Mouse (Mus musculus) liver, embryonic 11.5 days (tissue): ENCODE data around the gene Iscu. TPM values are rescaled to one million over a fixed set of nuclear protein-coding genes. Genes with fewer than 3 reads are reported as not detected.

Experiments
- ATAC-seq: fragments of 200-750 bp; cut with Nextera tagmentation; replicated peaks from 2 replicates; pipeline ENCODE4 v1.8.0; 2017; ENCODE audit warnings: moderate number of reproducible peaks, mild to moderate bottlenecking, moderate TSS enrichment, moderate library complexity; ENCODE audit not compliant: low FRiP score
- DNase-seq: peaks from one replicate; pipeline ENCODE4 v3.0.0-alpha.2; 2017; ENCODE audit warnings: low spot score
- H3K27ac ChIP-seq: fragments of 300-500 bp; sonication (generic); 2 replicates; pipeline ENCODE4 v1.5.1; 2014; ENCODE audit warnings: mild to moderate bottlenecking, low read depth, low read length, control low read depth
- H3K27me3 ChIP-seq: fragments of 300-500 bp; sonication (generic); replicated peaks from 2 replicates; pipeline ENCODE4 v1.6.1; 2014; ENCODE audit warnings: low read length, mixed read lengths; ENCODE audit not compliant: control insufficient read depth, insufficient read depth
- H3K36me3 ChIP-seq: fragments of 300-500 bp; sonication (generic); 2 replicates; pipeline ENCODE4 v1.6.1; 2014; ENCODE audit warnings: mild to moderate bottlenecking, low read length, moderate library complexity, mixed read lengths; ENCODE audit not compliant: control insufficient read depth, insufficient read depth
- H3K4me1 ChIP-seq: fragments of 300-500 bp; sonication (generic); replicated peaks from 2 replicates; pipeline ENCODE4 v1.6.1; 2014; ENCODE audit warnings: low read length, mixed read lengths; ENCODE audit not compliant: control insufficient read depth, insufficient read depth
- H3K4me2 ChIP-seq: fragments of 300-500 bp; sonication (generic); 2 replicates; pipeline ENCODE4 v1.6.1; 2014; ENCODE audit warnings: mild to moderate bottlenecking, control low read depth, moderate library complexity
- H3K4me3 ChIP-seq: fragments of 300-500 bp; sonication (generic); 2 replicates; pipeline ENCODE4 v1.5.1; 2014; ENCODE audit warnings: low read depth, low read length, control low read depth
- H3K9ac ChIP-seq: fragments of 300-500 bp; sonication (generic); 2 replicates; pipeline ENCODE4 v1.6.1; 2014; ENCODE audit warnings: low read depth, low read length, control low read depth
- H3K9me3 ChIP-seq: fragments of 300-500 bp; sonication (generic); 2 replicates; pipeline ENCODE4 v1.6.1; 2016; ENCODE audit warnings: low read length, inconsistent platforms, mixed read lengths; ENCODE audit not compliant: control insufficient read depth
- WGBS: fragments of 180-500 bp; shearing (Covaris S2); extraction: QIAGEN DNeasy Blood & Tissue Kit; methylation state at CpG from one replicate; pipeline ENCODE4 v1.1.7; 2014; 5-methylcytosine and 5-hydroxymethylcytosine counted together
- polyA plus RNA-seq: library from polyadenylated mRNA; unstranded; fragments of >200 nt; fragmentation: Nextera tagmentation; extraction: Ambion mirVana; gene quantifications from 2 replicates; pipeline ENCODE4 v1.2.1, GENCODE M21; 2014

Gene Iscu
- polyA plus RNA-seq, 1 experiment from 2014 or later: 117 TPM

- 74% methylated on average over 7 of the region's 7 CpGs for whole genome bisulfite sequencing
- Histone ChIP-seq H3K4me1 (peaks cover 3% of the 10 kb centered on the region; the same call in 1 of the 2 replicates), H3K27me3 (0 out of 2 replicates have a peak, but pooled peaks cover 4% of the 10 kb centered on the region), H3K9ac (no peak overlapping the region), H3K4me2 (no peak overlapping the region), H3K4me3 (no peak overlapping the region), H3K9me3 (no peaks in the 10 kb centered on the region), H3K36me3 (no peaks in the 10 kb centered on the region), H3K27ac (no peak overlapping the region)
- no peak for DNase-seq
- no peak for ATAC-seq
Measured at GRCm38 (mm10) chr5:113730641-113731121, 41.9 kb upstream of the Iscu start.

GRCm38 (mm10) chr5:113731174-113731573 lies 41.4 kb upstream of the Iscu start:
- no peaks in the 10 kb centered on the region for H3K9me3 ChIP-seq
- 86% methylated on average over 7 of the region's 7 CpGs for WGBS

GRCm38 (mm10) chr5:113732182-113732581 lies 40.4 kb upstream of the Iscu start:
- no peaks in the 10 kb centered on the region for H3K36me3 ChIP-seq

More at GRCm38 (mm10) chr5:113731174-113731573, 41.4 kb upstream of the Iscu start:
- Histone ChIP-seq H3K9ac (no peak overlapping the region), H3K4me2 (no peak overlapping the region), H3K4me1 (peaks cover 3% of the 10 kb centered on the region; the same call in 1 of the 2 replicates), H3K36me3 (no peaks in the 10 kb centered on the region), H3K4me3 (no peak overlapping the region), H3K27me3 (0 out of 2 replicates have a peak, but pooled peaks cover 4% of the 10 kb centered on the region), H3K27ac (no peak overlapping the region)
- ATAC-seq (no peak), DNase-seq (no peak)

GRCm38 (mm10) chr5:113734376-113734775 lies 38.2 kb upstream of the Iscu start:
- H3K9me3 ChIP-seq: no peaks in the 10 kb centered on the region
- peak overlapping the region; percentile 90; the same call in 1 of the 2 replicates for H3K27ac ChIP-seq
- ATAC-seq: no peak
- peaks cover 14% of the 10 kb centered on the region for H3K4me1 ChIP-seq
- no peak overlapping the region; the same call in 1 of the 2 replicates for H3K4me2 ChIP-seq
- peaks cover 14% of the 10 kb centered on the region for H3K36me3 ChIP-seq
- no peaks in the 10 kb centered on the region for H3K27me3 ChIP-seq
- WGBS: 65% methylated on average over 5 of the region's 5 CpGs
- DNase-seq: no peak
- H3K4me3 ChIP-seq: no peak overlapping the region
- H3K9ac ChIP-seq: peak overlapping the region; percentile 80; the same call in 1 of the 2 replicates

More at GRCm38 (mm10) chr5:113732182-113732581, 40.4 kb upstream of the Iscu start:
- Histone ChIP-seq H3K27me3 (0 out of 2 replicates have a peak, but pooled peaks cover 1% of the 10 kb centered on the region), H3K9me3 (no peaks in the 10 kb centered on the region), H3K4me2 (no peak overlapping the region), H3K4me1 (peaks cover 13% of the 10 kb centered on the region), H3K4me3 (no peak overlapping the region), H3K9ac (no peak overlapping the region), H3K27ac (no peak overlapping the region)
- 29% methylated on average over 6 of the region's 6 CpGs for WGBS
- ATAC-seq (no peak), DNase-seq (no peak)

- ATAC-seq: peak; percentile 40
- H3K4me3 ChIP-seq: peak overlapping the region; percentile 79
- 27% methylated on average over 7 of the region's 7 CpGs for WGBS
- peak overlapping the region; percentile 90 for H3K27ac ChIP-seq
- peaks cover 14% of the 10 kb centered on the region for H3K4me1 ChIP-seq
- H3K4me2 ChIP-seq: peak overlapping the region; percentile 82
- peaks cover 16% of the 10 kb centered on the region for H3K36me3 ChIP-seq
- H3K27me3 ChIP-seq: no peaks in the 10 kb centered on the region
- DNase-seq: no peak
- peak overlapping the region; percentile 80 for H3K9ac ChIP-seq
- no peaks in the 10 kb centered on the region for H3K9me3 ChIP-seq
Measured at GRCm38 (mm10) chr5:113735023-113735344, 37.6 kb upstream of the Iscu start.

GRCm38 (mm10) chr5:113735345-113736112 lies 37.0 kb upstream of the Iscu start, which contains the start of gene Ficd:
TSS of gene Ficd (plus strand) at chr5:113735803.
- WGBS: 2% methylated on average over 69 of the region's 71 CpGs
- DNase-seq (peak; percentile 96), ATAC-seq (peak; percentile 96)
- peak within 1 kb of the TSS; percentile 80 for H3K9ac ChIP-seq
- H3K9me3 ChIP-seq: no peaks in the 10 kb centered on the region
- peak within 1 kb of the TSS; percentile 92 for H3K4me2 ChIP-seq
- peaks cover 18% of the 10 kb centered on the region for H3K36me3 ChIP-seq
- peak within 1 kb of the TSS; percentile 90 for H3K27ac ChIP-seq
- H3K27me3 ChIP-seq: no peaks in the 10 kb centered on the region
- peaks cover 14% of the 10 kb centered on the region for H3K4me1 ChIP-seq
- H3K4me3 ChIP-seq: peak within 1 kb of the TSS; percentile 79

GRCm38 (mm10) chr5:113736113-113736502 lies 36.4 kb upstream of the Iscu start:
- H3K9me3 ChIP-seq: no peaks in the 10 kb centered on the region
- peaks cover 14% of the 10 kb centered on the region for H3K4me1 ChIP-seq
- no peaks in the 10 kb centered on the region for H3K27me3 ChIP-seq
- ATAC-seq (0 out of 2 replicates have a peak, but pooled peaks have one; percentile 3), DNase-seq (no peak)
- H3K9ac ChIP-seq: peak overlapping the region; percentile 76
- H3K36me3 ChIP-seq: peaks cover 23% of the 10 kb centered on the region
- peak overlapping the region; percentile 79 for H3K4me3 ChIP-seq
- H3K27ac ChIP-seq: peak overlapping the region; percentile 90
- H3K4me2 ChIP-seq: peak overlapping the region; percentile 92
- WGBS: 4% methylated on average over 10 of the region's 10 CpGs

GRCm38 (mm10) chr5:113736522-113737164 lies 35.9 kb upstream of the Iscu start:
- Histone ChIP-seq H3K4me1 (peaks cover 14% of the 10 kb centered on the region), H3K36me3 (peaks cover 27% of the 10 kb centered on the region), H3K9me3 (no peaks in the 10 kb centered on the region), H3K9ac (peak overlapping the region; percentile 76), H3K27ac (no peak overlapping the region), H3K4me2 (peak overlapping the region; percentile 92), H3K4me3 (peak overlapping the region; percentile 79), H3K27me3 (no peaks in the 10 kb centered on the region)
- ATAC-seq (no peak), DNase-seq (no peak)
- WGBS: 41% methylated on average over 15 of the region's 15 CpGs
